Mouse (Mus musculus) intestine, embryonic 16.5 days (tissue): Measurements from ENCODE around the gene Tent4b. TPM values are rescaled to one million over a fixed set of nuclear protein-coding genes. Genes with fewer than 3 reads are reported as not detected.

Experiments used
- ATAC-seq: fragments of 200-750 bp; cut with Nextera tagmentation; 2 replicates; pipeline ENCODE4 v1.8.0; 2017; ENCODE audit warnings: moderate TSS enrichment, moderate library complexity
- H3K27ac ChIP-seq: fragments of 300-500 bp; sonication (generic); 2 replicates; pipeline ENCODE4 v1.5.1; 2014; ENCODE audit warnings: mild to moderate bottlenecking, low read length
- H3K27me3 ChIP-seq: fragments of 300-500 bp; sonication (generic); replicated peaks from 2 replicates; pipeline ENCODE4 v1.6.1; 2014; ENCODE audit warnings: low read length, control low read depth, mixed read lengths; ENCODE audit not compliant: control insufficient read depth, insufficient read depth
- H3K36me3 ChIP-seq: fragments of 300-500 bp; sonication (generic); 2 replicates; pipeline ENCODE4 v1.6.1; 2014; ENCODE audit warnings: low read length, control low read depth; ENCODE audit not compliant: control insufficient read depth, insufficient read depth
- H3K4me1 ChIP-seq: fragments of 300-500 bp; sonication (generic); 2 replicates; pipeline ENCODE4 v1.6.1; 2014; ENCODE audit warnings: low read length, control low read depth, mixed read lengths; ENCODE audit not compliant: control insufficient read depth, insufficient read depth
- H3K4me2 ChIP-seq: fragments of 300-500 bp; sonication (generic); 2 replicates; pipeline ENCODE4 v1.6.1; 2014; ENCODE audit warnings: low read depth, low read length, control low read depth
- H3K4me3 ChIP-seq: fragments of 300-500 bp; sonication (generic); 2 replicates; pipeline ENCODE4 v1.5.1; 2014; ENCODE audit warnings: mild to moderate bottlenecking, low read length
- H3K9ac ChIP-seq: fragments of 300-500 bp; sonication (generic); 2 replicates; pipeline ENCODE4 v1.6.1; 2014; ENCODE audit warnings: low read depth, low read length
- H3K9me3 ChIP-seq: fragments of 300-500 bp; sonication (generic); 2 replicates; pipeline ENCODE4 v1.6.1; 2016; ENCODE audit warnings: low read length, control low read depth; ENCODE audit not compliant: control insufficient read depth
- WGBS: fragments of 180-500 bp; shearing (Covaris S2); extraction: QIAGEN DNeasy Blood & Tissue Kit; methylation state at CpG from one replicate; pipeline ENCODE4 v1.1.7; 2014; 5-methylcytosine and 5-hydroxymethylcytosine counted together
- polyA plus RNA-seq: library from polyadenylated mRNA; unstranded; fragments of >200 nt; fragmentation: Nextera tagmentation; extraction: Ambion mirVana; gene quantifications from 2 replicates; pipeline ENCODE4 v1.2.1, GENCODE M21; 2015

The Tent4b gene
- polyA plus RNA-seq, 1 experiment from 2014 or later: 3.4 TPM

DNA sequence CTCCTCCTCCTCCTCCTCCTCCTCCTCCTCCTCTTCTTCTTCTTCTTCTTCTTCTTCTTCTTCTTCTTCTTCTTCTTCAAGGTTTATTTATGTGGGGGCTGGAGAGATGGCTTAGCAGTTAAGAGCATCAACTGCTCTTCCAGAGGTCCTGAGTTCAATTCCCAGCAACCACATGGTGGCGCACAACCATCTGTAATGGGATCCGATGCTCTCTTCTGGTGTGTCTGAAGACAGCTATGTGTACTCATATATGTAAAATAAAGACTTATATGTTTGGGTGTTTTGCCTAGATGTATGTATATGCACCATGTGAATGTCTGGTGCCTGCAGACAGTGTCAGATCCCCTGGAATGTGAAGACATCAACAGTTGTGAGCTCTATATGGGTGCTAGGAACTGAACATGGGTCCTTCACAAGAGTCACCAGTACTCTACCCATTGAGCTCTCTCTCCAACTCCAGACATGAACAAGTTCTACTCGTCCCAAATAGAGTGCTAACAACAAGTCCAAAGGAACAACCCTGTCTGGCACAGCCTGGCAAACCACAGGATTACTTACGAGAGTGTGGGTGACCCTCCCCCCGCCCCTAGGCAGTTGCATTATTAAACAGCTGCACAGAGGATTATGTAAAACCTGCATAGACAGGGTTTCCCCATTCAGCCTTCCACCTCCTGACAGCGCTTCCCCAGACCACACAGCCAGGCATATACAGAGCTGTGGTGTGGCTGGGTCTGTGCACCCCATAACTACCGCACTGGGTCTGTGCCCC lies 70.3 kb downstream of the Tent4b start:
- Histone ChIP-seq H3K27me3 (peaks cover 14% of the 10 kb centered on the region), H3K4me2 (no peak overlapping the region), H3K4me3 (no peak overlapping the region), H3K36me3 (no peaks in the 10 kb centered on the region), H3K9ac (no peak overlapping the region), H3K27ac (no peak overlapping the region), H3K9me3 (no peaks in the 10 kb centered on the region), H3K4me1 (peaks cover 12% of the 10 kb centered on the region)
- WGBS: 69% methylated on average over 7 of the region's 7 CpGs
- no peak for ATAC-seq

DNA sequence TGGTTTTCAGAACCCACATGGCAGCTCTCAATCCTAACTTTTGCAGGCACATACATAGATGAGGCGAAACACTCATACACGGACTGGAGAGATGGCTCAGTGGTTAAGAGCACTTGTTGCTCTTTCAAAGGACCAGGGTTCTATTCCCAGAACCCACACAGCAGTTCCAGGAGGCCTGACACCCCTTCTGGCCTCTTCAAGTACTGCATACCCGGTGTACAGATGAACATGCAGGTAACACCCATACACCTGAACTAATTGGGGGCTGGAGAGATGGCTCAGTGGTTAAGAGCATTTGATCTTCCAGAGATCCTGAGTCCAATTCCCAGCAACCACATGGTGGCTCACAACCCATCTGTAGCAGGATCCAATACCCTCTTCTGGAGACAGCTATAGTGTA lies 71.1 kb downstream of the Tent4b start:
- H3K4me2 ChIP-seq: no peak overlapping the region

DNA sequence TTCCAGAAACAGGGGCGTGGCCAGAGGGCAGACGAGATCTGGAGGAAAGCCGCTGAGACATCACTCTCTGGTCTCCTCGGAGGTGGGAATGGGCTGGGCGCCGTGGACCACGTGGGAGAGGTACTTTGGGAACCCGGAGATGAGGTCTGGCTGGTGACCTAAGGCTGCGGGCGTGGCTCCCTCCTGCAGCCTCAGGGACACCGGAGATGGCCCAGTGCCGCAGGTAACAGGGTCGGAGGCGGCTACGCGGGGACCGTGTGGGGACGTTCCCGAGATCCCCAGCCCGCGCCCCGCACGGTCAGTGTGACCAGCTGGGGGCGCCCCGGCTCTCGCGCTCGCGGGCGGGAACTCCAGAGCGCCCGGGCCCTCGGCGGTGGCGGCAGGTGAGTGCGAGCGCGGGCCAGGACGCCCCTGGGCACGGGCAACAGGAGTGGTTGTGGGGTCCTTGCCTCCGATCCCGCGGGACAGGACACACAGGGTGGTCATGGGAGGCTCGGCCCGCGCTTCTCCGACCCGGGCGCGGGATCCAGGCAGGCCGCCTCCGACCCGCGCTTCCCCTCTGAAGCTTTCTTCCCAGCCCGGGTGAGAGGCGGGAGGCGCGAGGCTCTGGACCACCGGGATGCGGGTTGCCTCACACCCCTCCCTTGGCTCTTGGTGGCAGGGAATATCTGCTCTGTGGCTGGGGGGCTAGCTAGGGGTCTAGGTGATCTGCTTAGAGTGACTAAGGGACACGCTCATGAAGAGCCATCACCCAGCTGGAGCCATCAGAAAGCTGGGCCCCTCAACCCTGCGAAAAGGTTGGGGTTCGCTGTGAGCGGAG lies 73.4 kb downstream of the Tent4b start, which contains the start of gene Adcy7:
Adcy7 (plus strand) TSS at position 173 of the 820 bp plus-strand sequence.
- Histone ChIP-seq H3K36me3 (no peaks in the 10 kb centered on the region), H3K9me3 (no peaks in the 10 kb centered on the region), H3K4me1 (peaks cover 7% of the 10 kb centered on the region), H3K27ac (no peak within 1 kb of the TSS), H3K27me3 (peaks cover 14% of the 10 kb centered on the region), H3K4me2 (peak within 1 kb of the TSS; percentile 97), H3K4me3 (peak within 1 kb of the TSS; percentile 45), H3K9ac (peak within 1 kb of the TSS; percentile 66)
- 4% methylated on average over 59 of the region's 64 CpGs for WGBS
- peak; percentile 49 for ATAC-seq

More for the DNA sequence above, 71.1 kb downstream of the Tent4b start:
- no peak overlapping the region for H3K4me3 ChIP-seq
- H3K27me3 ChIP-seq: peaks cover 14% of the 10 kb centered on the region
- H3K4me1 ChIP-seq: peaks cover 12% of the 10 kb centered on the region
- WGBS: 65% methylated on average over 3 of the region's 3 CpGs
- no peaks in the 10 kb centered on the region for H3K9me3 ChIP-seq
- no peak overlapping the region for H3K27ac ChIP-seq
- ATAC-seq: no peak
- no peaks in the 10 kb centered on the region for H3K36me3 ChIP-seq
- no peak overlapping the region for H3K9ac ChIP-seq

DNA sequence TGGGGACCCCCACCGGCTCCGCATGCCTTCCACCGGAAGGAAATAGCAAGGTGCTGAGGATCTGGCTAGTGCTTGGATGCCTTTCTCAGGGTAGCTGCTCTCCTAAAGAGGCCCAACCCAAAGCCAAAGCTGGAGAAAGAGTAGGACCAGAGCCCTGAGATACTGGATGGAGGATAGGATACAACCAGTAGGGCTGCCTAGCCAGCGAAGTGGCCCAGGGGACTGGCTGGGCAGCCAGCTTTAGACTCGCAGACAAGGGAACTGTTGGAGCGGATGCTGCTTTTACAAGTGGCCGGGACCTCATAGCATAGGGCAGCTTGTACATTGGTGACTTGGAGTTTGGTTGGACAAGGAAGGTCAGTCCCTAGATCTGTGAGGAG lies 74.0 kb downstream of the Tent4b start:
- 74% methylated on average over 7 of the region's 7 CpGs for whole genome bisulfite sequencing
- Histone ChIP-seq H3K4me3 (peak overlapping the region; percentile 45; the same call in 1 of the 2 replicates), H3K9ac (peak overlapping the region; percentile 66)

DNA sequence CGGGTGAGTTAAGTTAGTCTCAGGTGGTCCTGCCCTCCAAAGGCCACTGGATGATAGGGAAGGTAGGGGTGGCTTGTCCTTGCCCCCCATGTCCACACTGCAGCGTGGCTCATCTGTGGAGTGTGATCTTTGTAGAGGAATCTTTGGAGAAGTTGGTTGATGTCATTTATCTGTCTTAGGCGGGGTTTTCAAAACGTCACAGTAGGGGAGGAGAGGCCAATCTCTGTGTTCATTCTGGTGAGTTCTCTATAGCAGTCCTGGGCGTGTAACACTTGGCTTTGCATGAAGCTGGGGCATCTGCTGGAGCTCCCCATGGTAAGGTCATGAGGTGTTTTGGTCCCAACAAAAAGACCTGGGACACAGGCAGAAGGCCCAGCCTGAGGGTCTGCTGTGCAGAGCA lies 75.1 kb downstream of the Tent4b start:
- WGBS: 86% methylated on average over 5 of the region's 5 CpGs
- Histone ChIP-seq H3K36me3 (no peaks in the 10 kb centered on the region), H3K9me3 (no peaks in the 10 kb centered on the region), H3K27me3 (peaks cover 14% of the 10 kb centered on the region), H3K9ac (no peak overlapping the region), H3K4me1 (peaks cover 7% of the 10 kb centered on the region), H3K4me3 (no peak overlapping the region), H3K4me2 (no peak overlapping the region), H3K27ac (no peak overlapping the region)
- no peak for ATAC-seq

More for the DNA sequence above, 74.0 kb downstream of the Tent4b start:
- Histone ChIP-seq H3K36me3 (no peaks in the 10 kb centered on the region), H3K9me3 (no peaks in the 10 kb centered on the region), H3K27me3 (peaks cover 14% of the 10 kb centered on the region), H3K27ac (no peak overlapping the region), H3K4me1 (peaks cover 7% of the 10 kb centered on the region), H3K4me2 (peak overlapping the region; percentile 97)
- no peak for ATAC-seq

DNA sequence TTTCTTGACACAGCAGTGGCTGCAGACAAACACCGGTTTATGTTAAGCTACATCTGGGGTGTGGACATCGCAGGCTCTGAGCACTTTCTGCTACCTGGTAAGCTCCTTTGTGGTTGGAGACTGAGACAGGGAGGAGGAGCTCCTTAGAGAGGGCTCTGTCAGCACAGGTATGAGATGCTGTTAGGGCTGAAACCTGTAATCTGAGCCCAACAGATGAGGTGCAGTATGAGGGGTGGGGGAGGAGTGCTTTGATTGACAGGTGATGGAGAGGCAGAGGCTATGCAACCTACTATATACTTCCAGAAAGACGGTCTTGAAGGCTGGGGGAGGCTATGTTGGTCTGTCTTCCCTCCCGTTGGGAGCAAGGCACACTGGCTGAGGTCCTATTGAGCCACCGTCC lies 80.2 kb downstream of the Tent4b start:
- 0 out of 2 replicates have a peak, but pooled peaks cover 4% of the 10 kb centered on the region for H3K4me1 ChIP-seq
- no peak for ATAC-seq
- H3K4me3 ChIP-seq: no peak overlapping the region
- WGBS: 48% methylated on average over 5 of the region's 5 CpGs
- H3K27me3 ChIP-seq: no peaks in the 10 kb centered on the region
- H3K27ac ChIP-seq: no peak overlapping the region
- no peaks in the 10 kb centered on the region for H3K9me3 ChIP-seq
- H3K4me2 ChIP-seq: no peak overlapping the region
- no peaks in the 10 kb centered on the region for H3K36me3 ChIP-seq
- no peak overlapping the region for H3K9ac ChIP-seq

DNA sequence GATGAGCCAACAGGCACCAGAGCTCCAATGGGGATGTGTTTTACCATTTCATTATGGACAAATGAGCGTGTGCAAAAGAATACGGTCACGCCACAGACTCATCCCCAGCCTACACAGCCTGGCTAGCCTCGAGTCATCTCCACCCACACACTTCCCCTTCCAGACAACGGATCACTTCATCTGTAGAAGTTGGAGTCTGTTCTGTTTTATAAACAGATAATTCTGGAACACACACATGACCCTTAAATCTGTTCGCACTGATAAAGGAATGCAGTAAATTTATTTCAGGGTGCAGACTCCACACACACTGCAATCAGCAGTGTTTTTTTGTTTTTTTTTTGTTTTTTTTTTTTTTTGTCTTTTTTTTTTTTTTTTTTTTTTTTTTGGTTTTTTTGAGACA lies 80.7 kb downstream of the Tent4b start:
- WGBS: 52% methylated on average over 6 of the region's 6 CpGs
- Histone ChIP-seq H3K27ac (no peak overlapping the region), H3K36me3 (no peaks in the 10 kb centered on the region), H3K27me3 (no peaks in the 10 kb centered on the region), H3K4me2 (no peak overlapping the region), H3K4me1 (0 out of 2 replicates have a peak, but pooled peaks cover 4% of the 10 kb centered on the region), H3K4me3 (no peak overlapping the region), H3K9ac (no peak overlapping the region), H3K9me3 (no peaks in the 10 kb centered on the region)
- no peak; the same call in 1 of the 2 replicates for ATAC-seq

DNA sequence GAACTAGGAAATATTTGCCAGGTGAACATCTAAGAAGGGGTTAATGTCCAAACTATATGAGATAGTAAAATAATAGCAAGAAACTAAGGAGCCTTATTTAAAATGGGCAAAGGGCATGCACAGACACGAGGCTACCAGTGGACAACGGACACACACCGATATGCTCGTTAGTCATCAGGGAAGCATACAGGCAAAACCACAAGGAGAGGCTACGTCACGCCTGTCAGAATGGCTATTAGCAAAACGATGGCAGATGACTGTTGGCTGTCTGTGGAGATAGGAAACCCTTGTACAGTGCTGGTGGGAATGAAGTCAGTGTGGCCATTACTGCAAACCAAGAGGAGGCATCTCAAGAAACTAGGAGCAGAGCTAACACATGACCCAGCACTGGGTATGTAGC lies 81.9 kb downstream of the Tent4b start:
- ATAC-seq: no peak
- WGBS: 82% methylated on average over 7 of the region's 7 CpGs
- no peak overlapping the region for H3K4me3 ChIP-seq
- no peaks in the 10 kb centered on the region for H3K9me3 ChIP-seq
- H3K36me3 ChIP-seq: no peaks in the 10 kb centered on the region
- H3K9ac ChIP-seq: no peak overlapping the region
- H3K4me1 ChIP-seq: 0 out of 2 replicates have a peak, but pooled peaks cover 4% of the 10 kb centered on the region
- H3K27ac ChIP-seq: no peak overlapping the region
- no peak overlapping the region for H3K4me2 ChIP-seq
- no peaks in the 10 kb centered on the region for H3K27me3 ChIP-seq

DNA sequence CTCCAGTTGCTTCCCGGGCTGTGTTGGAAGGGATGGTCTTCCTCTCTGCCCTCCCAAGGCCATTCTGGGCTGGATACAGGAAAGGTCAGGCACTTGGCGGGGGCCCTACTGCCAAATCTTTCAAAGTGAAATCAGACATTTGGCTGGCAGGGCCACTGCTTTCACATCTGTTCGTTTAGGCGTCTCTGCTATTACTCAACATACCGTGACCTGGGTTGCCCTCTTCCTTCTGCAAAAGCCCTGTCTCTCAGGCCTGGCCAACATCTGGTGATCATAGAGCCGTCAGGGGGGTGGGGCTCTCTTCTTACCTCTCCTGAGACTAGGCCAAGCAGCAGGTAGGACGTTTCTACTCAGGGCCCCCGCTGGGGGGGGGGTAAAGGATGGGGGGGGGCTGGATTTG lies 83.7 kb downstream of the Tent4b start:
- Histone ChIP-seq H3K9me3 (no peaks in the 10 kb centered on the region), H3K4me3 (no peak overlapping the region), H3K36me3 (no peaks in the 10 kb centered on the region), H3K9ac (no peak overlapping the region), H3K4me1 (0 out of 2 replicates have a peak, but pooled peaks cover 4% of the 10 kb centered on the region), H3K27me3 (no peaks in the 10 kb centered on the region), H3K4me2 (no peak overlapping the region), H3K27ac (no peak overlapping the region)
- 41% methylated on average over 8 of the region's 8 CpGs for WGBS
- no peak for ATAC-seq
